Mouse (Mus musculus) cortical plate, adult 2 months (tissue): ENCODE data around the gene Bbc3.

Experiments used
- CTCF ChIP-seq: fragments of 200-500 bp; IDR thresholded peaks from 2 replicates; pipeline ENCODE4 v1.5.1; 2011; ENCODE audit warnings: mild to moderate bottlenecking, control low read depth, low read length; ENCODE audit not compliant: insufficient read depth; ENCODE audit errors: extremely low read depth
- POLR2A ChIP-seq: fragments of 200-500 bp; IDR thresholded peaks from 2 replicates; pipeline ENCODE4 v1.6.1; 2011; ENCODE audit warnings: mild to moderate bottlenecking, low read length, control low read depth; ENCODE audit not compliant: insufficient read depth; ENCODE audit errors: extremely low read depth

- TF ChIP-seq POLR2A: no peak
- no peak for TF ChIP-seq CTCF
Observed at GRCm38 (mm10) chr7:16311453-16312004, 3.3 kb downstream of the Bbc3 start.
